In genomic region chr19:46131694-46132525, GRCm38 (mm10) we compare ENCODE assay signal across 7 mouse cellular contexts. TPM values are rescaled to one million over a fixed set of nuclear protein-coding genes. Genes with fewer than 3 reads are reported as not detected.
A peak's percentile ranks its signal among the peaks of the same experiment; 100 is the strongest.
DNase-seq lines count a peak whose midpoint lies in the region; TF ChIP-seq lines count a peak whose summit lies in the region.

Elovl3 (plus strand) TSS chr19:46131897.

- TF ChIP-seq CTCF in kidney, adult 2 months (conservative IDR thresholded peaks at IDR 0.05; ENCODE audit: insufficient read depth, insufficient read length, low read depth, low read length), result no peak

- in situ Hi-C loops in ES-E14 (cut with MboI; ENCODE audit: low sequenced_read_pairs in 2 of 2, unreplicated experiment in 2 of 2), result loop anchor here (10.0 kb wide), 1 partner anchor 123 kb away; no protein-coding TSS in a partner anchor

- H3K4me1 ChIP-seq in ES-E14 (ENCODE audit: control insufficient read depth in 2 of 2, insufficient read depth in 2 of 2, low read length in 2 of 2, poor library complexity in 1 of 2), result 0 out of 4 replicates have a peak, but pooled peaks cover 0 to 3% of the 10 kb centered on the region in 2 experiments
- H3K4me1 ChIP-seq in kidney, adult 2 months (ENCODE audit: control insufficient read depth, insufficient read depth, low read length), result 0 out of 2 replicates have a peak, but pooled peaks cover 9% of the 10 kb centered on the region

- H3K36me3 ChIP-seq in ES-E14 (ENCODE audit: control insufficient read depth, insufficient read depth, low read length, poor library complexity, severe bottlenecking), result no peaks in the 10 kb centered on the region
- no peaks in the 10 kb centered on the region for H3K36me3 ChIP-seq in kidney, adult 2 months (ENCODE audit: control insufficient read depth, insufficient read depth, low read length)

- H3K4me3 ChIP-seq in ES-E14 (ENCODE audit: insufficient read depth in 1 of 2, low read depth in 1 of 2, low read length in 2 of 2, poor library complexity in 1 of 2, severe bottlenecking in 1 of 2), result peak within 1 kb of the TSS; percentile 5 to 6; a peak in 2 of 4 replicates
- H3K4me3 ChIP-seq in kidney, adult 2 months (ENCODE audit: insufficient read depth, low read depth, low read length), result no peak within 1 kb of the TSS

- no peak for DNase-seq in ES-E14 (ENCODE audit: low read depth, low spot score)
- DNase-seq in adrenal gland, postnatal 36 days, result peak; percentile 83 to 84
- DNase-seq in heart, adult 8-10 months (ENCODE audit: low spot score), result peak; percentile 20
- peak; percentile 29 for DNase-seq in kidney, adult 2 months
- peak; percentile 36 for DNase-seq in lung, postnatal 25 days (ENCODE audit: low spot score)
- DNase-seq in left cerebral cortex, postnatal 36 days (ENCODE audit: low spot score in 2 of 2), result no peak
- no peak for DNase-seq in cerebellum, adult 8-10 months

- H3K9ac ChIP-seq in ES-E14 (ENCODE audit: insufficient read depth, low read depth, low read length, poor library complexity, severe bottlenecking), result no peak within 1 kb of the TSS

- TF ChIP-seq POLR2A in kidney, adult 2 months (IDR thresholded peaks at IDR 0.05; ENCODE audit: low read depth, low read length), result no peak

- intact Hi-C loops in left cerebral cortex, postnatal 36 days (cut with DNase I), result no loop called here

- 3% methylated on average over 31 of the region's 31 CpGs for whole genome bisulfite sequencing in kidney, adult 2 months

- H3K27ac ChIP-seq in ES-E14 (ENCODE audit: insufficient read depth, low read depth, low read length, poor library complexity, severe bottlenecking), result no peak within 1 kb of the TSS
- H3K27ac ChIP-seq in kidney, adult 2 months (ENCODE audit: insufficient read depth, low read depth, low read length), result no peak within 1 kb of the TSS

- no peaks in the 10 kb centered on the region; the same call in 1 of the 2 replicates for H3K27me3 ChIP-seq in kidney, adult 2 months (replicated peaks; ENCODE audit: control insufficient read depth, insufficient read depth, low read length)

- H3K9me3 ChIP-seq in ES-E14 (ENCODE audit: control insufficient read depth, insufficient read depth, low read depth, low read length), result no peaks in the 10 kb centered on the region

TF ChIP-seq in ES-E14, 5 proteins besides CTCF, POLR2A, EP300 and RAD21:
- TF ChIP-seq ZC3H11A (IDR thresholded peaks at IDR 0.05; ENCODE audit: borderline replicate concordance, low read depth, low read length), result no peak
- TF ChIP-seq CHD2 (IDR thresholded peaks at IDR 0.05; ENCODE audit: low read depth, low read length), result no peak
- TF ChIP-seq ZNF384 (IDR thresholded peaks at IDR 0.05; ENCODE audit: low read depth, low read length), result no peak
- no peak for TF ChIP-seq HCFC1 (IDR thresholded peaks at IDR 0.05; ENCODE audit: borderline replicate concordance, insufficient read depth, low read length)
- TF ChIP-seq MAFK (IDR thresholded peaks at IDR 0.05; ENCODE audit: insufficient read depth, low read depth, low read length), result no peak

RNA-seq across cellular contexts. Expression of gene Elovl3, which starts in this region (rescaled TPM):
- 0.16 and 0.22 TPM in 2 replicates for total RNA-seq in ES-E14 (2012; rRNA removed)
- total RNA-seq in adrenal gland, postnatal 36 days (2021), result 10 to 100 TPM in 1 of 2 experiments, 1 to 10 TPM in 1; 6.1 to 26.5 TPM
- total RNA-seq in heart, adult 8-10 months (2022), result under 1 TPM in 1 of 4 experiments, not detected in 3; 0.19 TPM
- 1.4 and 3.4 TPM in 2 replicates for polyA plus RNA-seq in kidney, adult 2 months (2012; rRNA removed)
- not detected for total RNA-seq in left cerebral cortex, postnatal 36 days (2021)

Comparison
In these comparisons a context has a peak if more than half of its experiments do, and no peak if none do; other contexts are left out.
1. Peak in DNase-seq in heart, adult 8-10 months; RNA of the gene not detected or under 1 TPM.
2. DNase-seq: peak in adrenal gland, postnatal 36 days (2 of 2), kidney, adult 2 months (single experiment) and lung, postnatal 25 days (single experiment); none in ES-E14 (single experiment), left cerebral cortex, postnatal 36 days (0 of 2) and cerebellum, adult 8-10 months (single experiment).